Mouse (Mus musculus): ENCODE measurements around the gene Ston2. TPM values are rescaled to one million over a fixed set of nuclear protein-coding genes. Genes with fewer than 3 reads are reported as not detected.
"Not testable (repeated sequence)": the region's sequence is repeated elsewhere in the genome, so short reads cannot be mapped to it uniquely, and the experiment has no call there.

Ston2 gene
- polyA plus RNA-seq, 1 experiment: 9.0 TPM

DNA sequence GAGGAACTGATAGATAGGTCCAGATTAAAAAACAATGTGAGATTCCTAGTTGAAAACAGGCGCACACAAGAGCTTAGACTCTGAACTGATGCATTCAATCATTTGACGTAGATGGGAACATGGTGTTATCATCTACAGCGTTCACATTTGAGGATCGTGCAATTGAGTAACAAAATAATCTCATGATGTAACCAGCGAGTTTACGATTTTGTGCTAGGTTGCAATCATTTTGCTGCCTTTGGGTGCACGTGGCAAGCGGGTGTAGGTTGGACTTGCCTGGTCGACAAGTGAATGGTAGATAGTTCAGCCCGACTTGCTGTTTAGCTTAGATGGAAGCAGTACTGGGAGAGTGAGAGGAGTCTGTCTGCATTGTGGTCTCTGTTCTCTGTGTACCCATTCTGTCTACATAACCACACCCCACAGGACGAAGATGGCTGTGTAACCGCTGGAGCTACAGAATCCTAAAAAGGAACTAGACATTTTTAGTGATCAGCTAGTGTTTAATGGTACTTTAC, 11.7 kb upstream of the Ston2 start:
- no peak for DNase-seq
- no peak for TF ChIP-seq POLR2A (IDR thresholded peaks at IDR 0.05; ENCODE audit: borderline replicate concordance, insufficient read depth, low read length)
- TF ChIP-seq CTCF (IDR thresholded peaks at IDR 0.05; ENCODE audit: borderline replicate concordance, insufficient read depth, low read depth, low read length): no peak
- 81% methylated on average over 12 of the region's 12 CpGs for WGBS
- Histone ChIP-seq H3K27ac (ENCODE audit: insufficient read depth, low read length) (no peak overlapping the region), H3K27me3 (ENCODE audit: control insufficient read depth, insufficient read depth, low read length) (no peaks in the 10 kb centered on the region), H3K4me1 (ENCODE audit: control insufficient read depth, insufficient read depth, low read length) (no peaks in the 10 kb centered on the region), H3K4me3 (replicated peaks; ENCODE audit: insufficient read depth, low read depth, low read length) (no peak overlapping the region)

- no peak for DNase-seq
- no peak overlapping the region for H3K27ac ChIP-seq (ENCODE audit: insufficient read depth, low read length)
- H3K4me1 ChIP-seq (ENCODE audit: control insufficient read depth, insufficient read depth, low read length): no peaks in the 10 kb centered on the region
- no peak for TF ChIP-seq POLR2A (IDR thresholded peaks at IDR 0.05; ENCODE audit: borderline replicate concordance, insufficient read depth, low read length)
- TF ChIP-seq CTCF (IDR thresholded peaks at IDR 0.05; ENCODE audit: borderline replicate concordance, insufficient read depth, low read depth, low read length): no peak
- H3K4me3 ChIP-seq (replicated peaks; ENCODE audit: insufficient read depth, low read depth, low read length): no peak overlapping the region
- WGBS: 18% methylated on average over 6 of the region's 6 CpGs
- H3K27me3 ChIP-seq (ENCODE audit: control insufficient read depth, insufficient read depth, low read length): no peaks in the 10 kb centered on the region
Measured at GRCm38 (mm10) chr12:91799379-91799773, 11.2 kb upstream of the Ston2 start.

GRCm38 (mm10) chr12:91798720-91799378, 10.7 kb upstream of the Ston2 start:
- no peak for DNase-seq
- no peaks in the 10 kb centered on the region for H3K27me3 ChIP-seq (ENCODE audit: control insufficient read depth, insufficient read depth, low read length)
- no peak for TF ChIP-seq POLR2A (IDR thresholded peaks at IDR 0.05; ENCODE audit: borderline replicate concordance, insufficient read depth, low read length)
- TF ChIP-seq CTCF (IDR thresholded peaks at IDR 0.05; ENCODE audit: borderline replicate concordance, insufficient read depth, low read depth, low read length): no peak
- no peak overlapping the region for H3K27ac ChIP-seq (ENCODE audit: insufficient read depth, low read length)
- H3K4me1 ChIP-seq (ENCODE audit: control insufficient read depth, insufficient read depth, low read length): no peaks in the 10 kb centered on the region
- H3K4me3 ChIP-seq (replicated peaks; ENCODE audit: insufficient read depth, low read depth, low read length): no peak overlapping the region
- WGBS: 61% methylated on average over 6 of the region's 6 CpGs

- DNase-seq: no peak
- Histone ChIP-seq H3K27ac (ENCODE audit: insufficient read depth, low read length) (no peak overlapping the region), H3K4me1 (ENCODE audit: control insufficient read depth, insufficient read depth, low read length) (no peaks in the 10 kb centered on the region), H3K4me3 (replicated peaks; ENCODE audit: insufficient read depth, low read depth, low read length) (no peak overlapping the region), H3K27me3 (ENCODE audit: control insufficient read depth, insufficient read depth, low read length) (no peaks in the 10 kb centered on the region)
- WGBS: 21% methylated on average over 4 of the region's 4 CpGs
- TF ChIP-seq CTCF (IDR thresholded peaks at IDR 0.05; ENCODE audit: borderline replicate concordance, insufficient read depth, low read depth, low read length): no peak
- no peak for TF ChIP-seq POLR2A (IDR thresholded peaks at IDR 0.05; ENCODE audit: borderline replicate concordance, insufficient read depth, low read length)
Measured at GRCm38 (mm10) chr12:91796774-91797173, 8.6 kb upstream of the Ston2 start.

DNA sequence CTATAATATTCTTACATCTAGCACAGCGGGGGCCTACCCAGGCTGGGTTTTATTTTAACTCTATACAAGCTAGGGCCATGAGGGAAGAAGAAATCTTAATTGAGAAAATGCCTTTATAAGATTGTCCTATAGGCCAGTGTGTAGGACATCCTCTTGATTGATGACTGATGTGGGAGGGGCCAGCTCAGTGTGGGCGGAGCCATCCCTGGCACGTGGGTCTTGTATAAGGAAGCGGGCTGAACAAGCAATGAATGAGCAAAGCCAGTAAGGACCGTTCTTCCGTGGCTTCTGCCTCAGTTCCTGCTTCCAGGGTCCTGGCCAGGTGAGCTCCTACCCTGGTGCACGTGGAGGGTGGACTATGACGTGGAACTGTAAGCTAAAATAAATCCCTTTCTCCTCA, 5.1 kb upstream of the Ston2 start:
- H3K4me3 ChIP-seq (replicated peaks; ENCODE audit: insufficient read depth, low read depth, low read length): no peak overlapping the region
- H3K27ac ChIP-seq (ENCODE audit: insufficient read depth, low read length): no peak overlapping the region
- DNase-seq: no peak
- TF ChIP-seq CTCF (IDR thresholded peaks at IDR 0.05; ENCODE audit: borderline replicate concordance, insufficient read depth, low read depth, low read length) (no peak), POLR2A (IDR thresholded peaks at IDR 0.05; ENCODE audit: borderline replicate concordance, insufficient read depth, low read length) (no peak)
- WGBS: 74% methylated on average over 8 of the region's 8 CpGs
- H3K4me1 ChIP-seq (ENCODE audit: control insufficient read depth, insufficient read depth, low read length): no peaks in the 10 kb centered on the region
- H3K27me3 ChIP-seq (ENCODE audit: control insufficient read depth, insufficient read depth, low read length): no peaks in the 10 kb centered on the region

GRCm38 (mm10) chr12:91791822-91792221, 3.6 kb upstream of the Ston2 start:
- Histone ChIP-seq H3K27ac (ENCODE audit: insufficient read depth, low read length) (no peak overlapping the region), H3K4me1 (ENCODE audit: control insufficient read depth, insufficient read depth, low read length) (no peaks in the 10 kb centered on the region), H3K27me3 (ENCODE audit: control insufficient read depth, insufficient read depth, low read length) (no peaks in the 10 kb centered on the region), H3K4me3 (replicated peaks; ENCODE audit: insufficient read depth, low read depth, low read length) (no peak overlapping the region)
- 82% methylated on average over 4 of the region's 4 CpGs for WGBS
- TF ChIP-seq CTCF (IDR thresholded peaks at IDR 0.05; ENCODE audit: borderline replicate concordance, insufficient read depth, low read depth, low read length) (no peak), POLR2A (IDR thresholded peaks at IDR 0.05; ENCODE audit: borderline replicate concordance, insufficient read depth, low read length) (no peak)
- no peak for DNase-seq

GRCm38 (mm10) chr12:91789801-91790200, 1.6 kb upstream of the Ston2 start:
- Histone ChIP-seq H3K4me3 (replicated peaks; ENCODE audit: insufficient read depth, low read depth, low read length) (no peak overlapping the region), H3K27ac (ENCODE audit: insufficient read depth, low read length) (no peak overlapping the region), H3K4me1 (ENCODE audit: control insufficient read depth, insufficient read depth, low read length) (no peaks in the 10 kb centered on the region), H3K27me3 (ENCODE audit: control insufficient read depth, insufficient read depth, low read length) (no peaks in the 10 kb centered on the region)
- TF ChIP-seq POLR2A (IDR thresholded peaks at IDR 0.05; ENCODE audit: borderline replicate concordance, insufficient read depth, low read length): no peak
- TF ChIP-seq CTCF (IDR thresholded peaks at IDR 0.05; ENCODE audit: borderline replicate concordance, insufficient read depth, low read depth, low read length): peak; percentile 46; the same call in 1 of the 2 replicates
- peak; percentile 30 to 52 for DNase-seq
- 59% methylated on average over 6 of the region's 6 CpGs for WGBS

GRCm38 (mm10) chr12:91788446-91788845, 259 bp upstream of the Ston2 start:
- not testable (repeated sequence) for H3K27ac ChIP-seq (ENCODE audit: insufficient read depth, low read length); DNase-seq; H3K27me3 ChIP-seq (ENCODE audit: control insufficient read depth, insufficient read depth, low read length); H3K4me3 ChIP-seq (replicated peaks; ENCODE audit: insufficient read depth, low read depth, low read length); H3K4me1 ChIP-seq (ENCODE audit: control insufficient read depth, insufficient read depth, low read length)
- WGBS: 68% methylated on average over 3 of the region's 3 CpGs

Measured in cerebellum, adult 2 months (tissue).